Comparison of ENCODE assay signal across 8 mouse cellular contexts in the genomic region with DNA sequence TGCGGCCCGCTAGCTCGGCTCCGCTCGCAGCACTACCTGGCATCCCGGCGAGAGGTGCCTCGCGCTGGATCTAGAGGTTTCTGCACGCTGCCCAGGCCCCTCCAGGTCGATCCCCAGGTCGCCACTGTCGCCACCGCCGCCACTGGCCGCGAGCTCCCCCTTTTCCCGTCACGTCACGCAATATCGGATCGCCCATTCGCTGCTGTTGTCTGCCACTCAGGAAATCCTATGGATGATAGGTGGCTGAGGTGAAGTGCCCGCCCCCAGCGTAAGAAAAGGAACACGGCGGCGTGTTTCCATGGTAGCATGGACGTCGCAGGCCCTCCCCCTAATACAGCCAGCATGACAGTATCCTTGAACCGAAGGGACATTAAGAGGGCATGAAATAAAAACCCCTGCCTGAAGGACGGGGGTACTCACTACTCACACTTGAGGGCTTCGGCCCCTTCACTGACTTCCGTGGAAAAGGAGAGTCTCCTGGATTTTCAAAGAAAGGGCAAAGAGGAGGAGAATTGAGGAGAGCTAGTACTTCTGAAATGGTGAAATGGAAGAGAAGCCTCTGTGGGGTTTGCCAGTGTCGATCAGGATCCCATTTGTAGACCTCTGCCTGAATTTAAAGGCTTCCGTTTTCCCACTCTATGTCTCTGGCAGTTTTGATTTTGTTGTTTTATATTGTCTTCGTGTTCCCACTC. TPM values are rescaled to one million over a fixed set of nuclear protein-coding genes. Genes with fewer than 3 reads are reported as not detected.
DNase-seq lines count a peak whose midpoint lies in the region; ATAC-seq lines count a peak whose summit lies in the region.

TSS of gene Trp53bp1 (minus strand) at position 172 of the 692 bp plus-strand sequence.

- no peaks in the 10 kb centered on the region for H3K27me3 ChIP-seq in hindbrain, embryonic 16.5 days (replicated peaks; ENCODE audit: control insufficient read depth, insufficient read depth, low read length)

- peak; percentile 99 for ATAC-seq in hindbrain, embryonic 16.5 days

- peak within 1 kb of the TSS; percentile 93 for H3K9ac ChIP-seq in hindbrain, embryonic 16.5 days (ENCODE audit: low read depth, low read length)

- H3K9me3 ChIP-seq in hindbrain, embryonic 16.5 days (ENCODE audit: control insufficient read depth, low read length): no peaks in the 10 kb centered on the region

- H3K4me1 ChIP-seq in hindbrain, embryonic 16.5 days (ENCODE audit: control insufficient read depth, insufficient read depth, low read depth, low read length): peaks cover 31% of the 10 kb centered on the region

- peak within 1 kb of the TSS; percentile 76 for H3K4me2 ChIP-seq in hindbrain, embryonic 16.5 days (ENCODE audit: low read length)

- H3K27ac ChIP-seq in hindbrain, embryonic 16.5 days (ENCODE audit: low read depth, low read length): peak within 1 kb of the TSS; percentile 98
- H3K27ac ChIP-seq in macrophage: no peak within 1 kb of the TSS

- DNase-seq in WW6 (ENCODE audit: low read depth, low spot score): peak; percentile 79
- peak; percentile 84 to 94 for DNase-seq in cerebellum, postnatal 4 days (ENCODE audit: low spot score in 2 of 2)
- peak; percentile 97 for DNase-seq in gastrocnemius, adult 18-20 months (ENCODE audit: low spot score)
- peak; percentile 95 to 96 for DNase-seq in left cerebral cortex, adult 18-20 months (ENCODE audit: low spot score in 2 of 2)
- peak; percentile 97 for DNase-seq in right cerebral cortex, adult 18-20 months
- peak; percentile 80 for DNase-seq in urinary bladder, postnatal 10 days (ENCODE audit: low spot score)

- H3K4me3 ChIP-seq in hindbrain, embryonic 16.5 days (ENCODE audit: low read length): peak within 1 kb of the TSS; percentile 87
- peak within 1 kb of the TSS; percentile 72 for H3K4me3 ChIP-seq in macrophage (ENCODE audit: inconsistent target)

- 0% methylated on average over 37 of the region's 37 CpGs for WGBS in hindbrain, embryonic 16.5 days
- WGBS in macrophage (ENCODE audit: missing documents): 4% methylated on average over 36 of the region's 37 CpGs

- peaks cover 11% of the 10 kb centered on the region for H3K36me3 ChIP-seq in hindbrain, embryonic 16.5 days (ENCODE audit: control insufficient read depth, insufficient read depth, low read length)
- no peaks in the 10 kb centered on the region for H3K36me3 ChIP-seq in macrophage (ENCODE audit: inconsistent target)

- H3K79me2 ChIP-seq in macrophage (ENCODE audit: inconsistent target): no peaks in the 10 kb centered on the region

RNA-seq across cellular contexts. Expression of gene Trp53bp1, which starts in this region (rescaled TPM):
- 10 to 100 TPM; 17.3 to 22.7 TPM for total RNA-seq in gastrocnemius, adult 18-20 months (2021)
- 134 and 146 TPM in 2 replicates for polyA plus RNA-seq in hindbrain, embryonic 16.5 days (2015; fragmentation: Nextera tagmentation; extraction: Ambion mirVana)
- total RNA-seq in left cerebral cortex, adult 18-20 months (2021): 100 to 1,000 TPM; 140 to 151 TPM
- 100 to 1,000 TPM in 18 of 26 experiments, 10 to 100 TPM in 8; 27.6 to 211 (median 138) TPM for total RNA-seq in macrophage (2018; cell fraction: chromatin; rRNA removed)
- total RNA-seq in macrophage (2018; cell fraction: cytosol; rRNA removed): 10 to 100 TPM in 17 of 26 experiments, 1 to 10 TPM in 9; 5.6 to 18.2 (median 12.0) TPM
- total RNA-seq in macrophage (2018; cell fraction: nucleus; rRNA removed): 100 to 1,000 TPM in 2 of 26 experiments, 10 to 100 TPM in 24; 21.5 to 104 (median 56.6) TPM
- 8.6 to 12.8 TPM (median 10.5 TPM) in 3 replicates for polyA plus RNA-seq in macrophage (2018)

Comparison
In these comparisons a context has a peak if more than half of its experiments do, and no peak if none do; other contexts are left out.
1. RNA of gene Trp53bp1 (total RNA-seq): 140 to 151 TPM in left cerebral cortex, adult 18-20 months; 17.3 to 22.7 TPM in gastrocnemius, adult 18-20 months; every median in the first group is over 4 times any median in the second.
2. Peak in every context shown above with its lines, with median percentiles within 50 percentile points of each other: DNase-seq.